Mouse (Mus musculus) midbrain, embryonic 13.5 days (tissue): Measurements from ENCODE around the gene Eci1. TPM values are rescaled to one million over a fixed set of nuclear protein-coding genes. Genes with fewer than 3 reads are reported as not detected.
"Not testable (repeated sequence)": the region's sequence is repeated elsewhere in the genome, so short reads cannot be mapped to it uniquely, and the experiment has no call there.

Source experiments
- ATAC-seq: fragments of 200-750 bp; cut with Nextera tagmentation; 2 replicates; pipeline ENCODE4 v1.8.0; 2017; ENCODE audit warnings: mild to moderate bottlenecking, moderate TSS enrichment, moderate library complexity
- H3K27ac ChIP-seq: fragments of 300-500 bp; sonication (generic); 2 replicates; pipeline ENCODE4 v1.5.1; 2015; ENCODE audit warnings: inconsistent platforms, mild to moderate bottlenecking, moderate library complexity
- H3K27me3 ChIP-seq: fragments of 300-500 bp; sonication (generic); 2 replicates; pipeline ENCODE4 v1.6.1; 2015; ENCODE audit warnings: mild to moderate bottlenecking, inconsistent platforms
- H3K36me3 ChIP-seq: fragments of 300-500 bp; sonication (generic); 2 replicates; pipeline ENCODE4 v1.6.1; 2015; ENCODE audit warnings: mild to moderate bottlenecking, inconsistent platforms
- H3K4me1 ChIP-seq: fragments of 300-500 bp; sonication (generic); replicated peaks from 2 replicates; pipeline ENCODE4 v1.6.1; 2015; ENCODE audit warnings: inconsistent platforms
- H3K4me2 ChIP-seq: fragments of 300-500 bp; sonication (generic); replicated peaks from 2 replicates; pipeline ENCODE4 v1.6.1; 2015; ENCODE audit warnings: moderate library complexity, mild to moderate bottlenecking, inconsistent platforms
- H3K4me3 ChIP-seq: fragments of 300-500 bp; sonication (generic); replicated peaks from 2 replicates; pipeline ENCODE4 v1.5.1; 2015; ENCODE audit warnings: mild to moderate bottlenecking, inconsistent platforms
- H3K9ac ChIP-seq: fragments of 300-500 bp; sonication (generic); replicated peaks from 2 replicates; pipeline ENCODE4 v1.6.1; 2015; ENCODE audit warnings: mild to moderate bottlenecking, inconsistent platforms
- H3K9me3 ChIP-seq: fragments of 300-500 bp; sonication (generic); 2 replicates; pipeline ENCODE4 v1.6.1; 2016; ENCODE audit warnings: mild to moderate bottlenecking, inconsistent platforms
- WGBS: fragments of 180-500 bp; shearing (Covaris S2); methylation state at CpG from one replicate; pipeline ENCODE4 v1.1.7; 2015; 5-methylcytosine and 5-hydroxymethylcytosine counted together
- polyA plus RNA-seq: library from polyadenylated mRNA; unstranded; fragments of >200 nt; fragmentation: Nextera tagmentation; extraction: Ambion mirVana; gene quantifications from 2 replicates; pipeline ENCODE4 v1.2.1, GENCODE M21; 2015

Gene Eci1
- polyA plus RNA-seq, 1 experiment from 2014 or later, result 45.5 TPM

- WGBS, result 81% methylated on average over 7 of the region's 7 CpGs
- Histone ChIP-seq H3K27ac (no peak within 1 kb of the TSS), H3K36me3 (peaks cover 98% of the 10 kb centered on the region), H3K9ac (no peak within 1 kb of the TSS), H3K4me1 (no peaks in the 10 kb centered on the region), H3K4me2 (no peak within 1 kb of the TSS), H3K9me3 (no peaks in the 10 kb centered on the region), H3K27me3 (no peaks in the 10 kb centered on the region), H3K4me3 (no peak within 1 kb of the TSS)
- ATAC-seq, result no peak
Measured at GRCm38 (mm10) chr17:24442632-24443155, 16.3 kb downstream of the Eci1 start, which contains the start of gene Dnase1l2. Dnase1l2 (minus strand) TSS chr17:24443105.

- Histone ChIP-seq H3K27me3 (no peaks in the 10 kb centered on the region), H3K4me3 (no peak overlapping the region), H3K9ac (no peak overlapping the region), H3K27ac (no peak overlapping the region), H3K9me3 (no peaks in the 10 kb centered on the region), H3K4me2 (no peak overlapping the region), H3K4me1 (no peaks in the 10 kb centered on the region), H3K36me3 (peaks cover 98% of the 10 kb centered on the region)
- WGBS, result 98% methylated on average over 4 of the region's 4 CpGs
- ATAC-seq, result no peak
Measured at GRCm38 (mm10) chr17:24443409-24443808, 17.0 kb downstream of the Eci1 start.

GRCm38 (mm10) chr17:24446590-24446989, 20.1 kb downstream of the Eci1 start:
- Histone ChIP-seq H3K9me3 (no peaks in the 10 kb centered on the region), H3K4me2 (no peak overlapping the region), H3K9ac (no peak overlapping the region), H3K27me3 (no peaks in the 10 kb centered on the region), H3K4me3 (no peak overlapping the region), H3K4me1 (no peaks in the 10 kb centered on the region), H3K36me3 (peaks cover 100% of the 10 kb centered on the region), H3K27ac (no peak overlapping the region)
- no peak for ATAC-seq
- WGBS, result 95% methylated on average over 8 of the region's 8 CpGs

- H3K4me2 ChIP-seq, result no peak overlapping the region
- H3K9ac ChIP-seq, result no peak overlapping the region
- no peak overlapping the region for H3K27ac ChIP-seq
- peaks cover 15% of the 10 kb centered on the region for H3K4me1 ChIP-seq
- ATAC-seq, result no peak
- peaks cover 74% of the 10 kb centered on the region for H3K36me3 ChIP-seq
- H3K27me3 ChIP-seq, result no peaks in the 10 kb centered on the region
- H3K9me3 ChIP-seq, result no peaks in the 10 kb centered on the region
- WGBS, result 94% methylated on average over 6 of the region's 6 CpGs
- H3K4me3 ChIP-seq, result no peak overlapping the region
Measured at GRCm38 (mm10) chr17:24449507-24449906, 23.1 kb downstream of the Eci1 start.

GRCm38 (mm10) chr17:24451220-24451619, 24.8 kb downstream of the Eci1 start:
- WGBS, result 97% methylated on average over 6 of the region's 6 CpGs
- H3K4me3 ChIP-seq, result no peak overlapping the region
- no peak overlapping the region for H3K9ac ChIP-seq
- H3K4me1 ChIP-seq, result peaks cover 15% of the 10 kb centered on the region
- no peaks in the 10 kb centered on the region for H3K9me3 ChIP-seq
- no peaks in the 10 kb centered on the region for H3K27me3 ChIP-seq
- no peak overlapping the region for H3K27ac ChIP-seq
- no peak overlapping the region for H3K4me2 ChIP-seq
- no peak for ATAC-seq
- peaks cover 57% of the 10 kb centered on the region for H3K36me3 ChIP-seq

- 95% methylated on average over 2 of the region's 2 CpGs for WGBS
- peaks cover 15% of the 10 kb centered on the region for H3K4me1 ChIP-seq
- no peak overlapping the region for H3K9ac ChIP-seq
Measured at GRCm38 (mm10) chr17:24453372-24453771, 26.9 kb downstream of the Eci1 start.

GRCm38 (mm10) chr17:24454218-24454755, 27.8 kb downstream of the Eci1 start:
- ATAC-seq, result no peak
- Histone ChIP-seq H3K4me2 (peak overlapping the region; percentile 85), H3K4me3 (peak overlapping the region; percentile 88)

More at GRCm38 (mm10) chr17:24453372-24453771, 26.9 kb downstream of the Eci1 start:
- H3K4me2 ChIP-seq, result peak overlapping the region; percentile 85; the same call in 1 of the 2 replicates
- no peak overlapping the region for H3K27ac ChIP-seq
- H3K27me3 ChIP-seq, result no peaks in the 10 kb centered on the region
- peak overlapping the region; percentile 88; the same call in 1 of the 2 replicates for H3K4me3 ChIP-seq
- no peaks in the 10 kb centered on the region for H3K9me3 ChIP-seq
- peaks cover 36% of the 10 kb centered on the region for H3K36me3 ChIP-seq
- no peak for ATAC-seq

GRCm38 (mm10) chr17:24454756-24455522, 28.5 kb downstream of the Eci1 start:
- H3K4me3 ChIP-seq, result peak overlapping the region; percentile 88
- H3K9ac ChIP-seq, result peak overlapping the region; percentile 90
- under 1% methylated on average over 67 of the region's 67 CpGs for WGBS
- peak overlapping the region; percentile 91 for H3K27ac ChIP-seq
- H3K36me3 ChIP-seq, result peaks cover 20% of the 10 kb centered on the region
- no peaks in the 10 kb centered on the region for H3K27me3 ChIP-seq
- ATAC-seq, result peak; percentile 93
- H3K9me3 ChIP-seq, result no peaks in the 10 kb centered on the region
- peaks cover 15% of the 10 kb centered on the region for H3K4me1 ChIP-seq
- peak overlapping the region; percentile 85 for H3K4me2 ChIP-seq

More at GRCm38 (mm10) chr17:24454218-24454755, 27.8 kb downstream of the Eci1 start:
- Histone ChIP-seq H3K27me3 (no peaks in the 10 kb centered on the region), H3K27ac (peak overlapping the region; percentile 91), H3K9ac (peak overlapping the region; percentile 90), H3K36me3 (peaks cover 26% of the 10 kb centered on the region), H3K9me3 (no peaks in the 10 kb centered on the region), H3K4me1 (peaks cover 15% of the 10 kb centered on the region)
- WGBS, result 10% methylated on average over 14 of the region's 14 CpGs

GRCm38 (mm10) chr17:24455523-24456206, 29.2 kb downstream of the Eci1 start:
- Histone ChIP-seq H3K27ac (peak overlapping the region; percentile 91; the same call in 1 of the 2 replicates), H3K4me3 (peak overlapping the region; percentile 88), H3K4me2 (peak overlapping the region; percentile 85), H3K36me3 (peaks cover 13% of the 10 kb centered on the region), H3K4me1 (peaks cover 15% of the 10 kb centered on the region)
- 51% methylated on average over 10 of the region's 10 CpGs for WGBS
- not testable (repeated sequence) for H3K9ac ChIP-seq, H3K9me3 ChIP-seq, H3K27me3 ChIP-seq
- peak; percentile 21 for ATAC-seq

- Histone ChIP-seq H3K27ac (no peak overlapping the region), H3K9me3 (no peaks in the 10 kb centered on the region), H3K4me3 (no peak overlapping the region), H3K4me1 (no peaks in the 10 kb centered on the region), H3K9ac (no peak overlapping the region), H3K4me2 (no peak overlapping the region), H3K36me3 (no peaks in the 10 kb centered on the region), H3K27me3 (no peaks in the 10 kb centered on the region)
- 61% methylated on average over 2 of the region's 2 CpGs for WGBS
- ATAC-seq, result no peak
Measured at GRCm38 (mm10) chr17:24461580-24461979, 35.1 kb downstream of the Eci1 start.

- WGBS, result 92% methylated on average over 1 of the region's 1 CpGs
Measured at GRCm38 (mm10) chr17:24462932-24463331, 36.5 kb downstream of the Eci1 start.

More at GRCm38 (mm10) chr17:24462932-24463331, 36.5 kb downstream of the Eci1 start:
- no peak for ATAC-seq
- Histone ChIP-seq H3K27ac (no peak overlapping the region), H3K4me1 (no peaks in the 10 kb centered on the region), H3K36me3 (no peaks in the 10 kb centered on the region), H3K4me3 (no peak overlapping the region), H3K4me2 (no peak overlapping the region), H3K27me3 (no peaks in the 10 kb centered on the region), H3K9me3 (no peaks in the 10 kb centered on the region), H3K9ac (no peak overlapping the region)
